Mouse (Mus musculus): Measurements from ENCODE around the gene Dab2ip.

GRCm38 (mm10) chr2:35677855-35678254 lies 119.8 kb downstream of the Dab2ip start:
- no peak for TF ChIP-seq CTCF (IDR thresholded peaks at IDR 0.05; ENCODE audit: low read depth)
- no peak for TF ChIP-seq EP300 (IDR thresholded peaks at IDR 0.05; ENCODE audit: low read depth)
